Mouse (Mus musculus) thymus, postnatal 36 days (tissue): ENCODE results near the gene Klhl7.

Source experiments
- DNase-seq, 2 experiments: peaks; one replicate each; pipeline ENCODE4 v3.0.0; 2022; ENCODE audit warnings: mixed read lengths in 2 of 2

Gene Klhl7

DNA sequence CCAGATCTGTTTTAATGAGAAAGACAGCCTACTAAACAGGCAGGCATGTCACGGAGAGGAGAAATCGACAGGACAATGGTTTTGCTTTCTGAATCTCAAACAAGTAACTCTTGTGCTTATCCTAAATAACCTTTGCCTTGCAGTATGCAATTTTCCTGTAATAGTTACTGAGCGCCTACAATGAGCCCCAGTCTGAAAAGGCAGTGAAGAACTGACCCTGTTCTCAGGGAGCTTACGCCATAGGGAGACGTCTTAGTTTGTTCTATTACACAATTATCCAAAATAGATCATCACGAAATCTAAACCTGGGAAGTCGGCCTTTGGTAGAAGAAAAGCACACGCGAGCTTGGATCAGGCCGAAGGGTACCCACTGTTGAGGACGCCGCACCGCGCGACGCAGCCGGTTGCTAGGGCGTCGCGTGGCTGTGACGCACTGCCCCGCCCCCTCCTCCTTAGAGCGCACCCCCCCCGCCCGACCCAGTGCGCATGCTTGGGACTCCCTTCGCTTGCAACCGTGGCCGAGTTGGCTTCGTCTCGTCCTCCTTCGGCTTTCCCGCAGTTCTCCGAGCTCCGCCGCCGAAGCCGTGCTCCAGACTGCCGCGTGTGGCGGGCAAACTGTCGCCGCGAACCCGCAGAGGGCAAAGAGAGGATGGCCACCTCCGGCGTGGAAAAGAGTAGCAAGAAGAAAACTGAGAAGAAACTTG is at the start of gene Klhl7:
TSS of gene Klhl7 (plus strand) at position 500 of the 704 bp plus-strand sequence.
- peak; percentile 76 to 81 for DNase-seq

DNA sequence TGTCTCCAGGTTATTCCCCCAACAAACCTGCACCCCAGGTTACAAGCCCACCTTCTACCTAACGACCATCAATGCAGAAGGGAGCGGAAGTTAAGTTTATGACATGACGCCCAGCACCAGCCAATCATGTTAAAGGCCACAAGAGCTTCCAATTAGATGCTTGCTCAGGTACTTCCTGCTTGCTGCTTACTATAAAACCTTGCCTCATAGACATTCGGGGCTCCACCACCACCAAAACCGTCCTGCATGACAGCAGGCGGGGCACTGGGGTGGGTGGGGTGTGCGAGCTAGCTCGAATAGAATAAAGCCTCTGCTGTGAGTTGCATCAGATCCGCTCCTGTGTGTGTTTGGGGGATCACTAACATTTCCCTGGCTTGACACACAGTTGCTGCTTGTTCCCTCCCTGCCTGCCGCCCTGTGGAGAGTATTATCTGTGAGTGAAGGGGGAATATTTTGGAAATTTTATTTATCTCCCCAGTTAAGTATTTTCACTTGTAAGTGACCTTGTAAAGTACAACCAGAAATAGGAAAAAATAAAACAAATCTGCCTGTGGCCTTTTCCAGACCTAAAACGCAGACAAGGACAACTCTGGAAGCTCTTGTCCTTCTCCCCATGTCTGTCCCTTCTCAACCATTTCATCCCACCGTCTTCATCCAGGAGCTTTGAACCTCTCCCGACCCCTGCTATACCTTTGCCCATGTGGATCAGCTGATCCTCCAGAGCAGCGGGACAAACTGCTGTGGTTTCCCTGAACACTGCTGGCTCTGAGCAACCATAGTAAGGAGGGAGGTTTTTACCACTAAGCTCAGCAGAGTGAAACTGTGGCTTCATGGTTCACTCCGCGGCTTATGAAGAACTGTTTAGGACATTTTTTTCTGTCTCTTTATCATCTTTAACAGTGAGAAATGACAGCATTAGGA is 48.4 kb upstream of the Klhl7 start:
- no peak for DNase-seq

GRCm38 (mm10) chr5:24053245-24054190 is 46.9 kb upstream of the Klhl7 start:
- DNase-seq = no peak

DNA sequence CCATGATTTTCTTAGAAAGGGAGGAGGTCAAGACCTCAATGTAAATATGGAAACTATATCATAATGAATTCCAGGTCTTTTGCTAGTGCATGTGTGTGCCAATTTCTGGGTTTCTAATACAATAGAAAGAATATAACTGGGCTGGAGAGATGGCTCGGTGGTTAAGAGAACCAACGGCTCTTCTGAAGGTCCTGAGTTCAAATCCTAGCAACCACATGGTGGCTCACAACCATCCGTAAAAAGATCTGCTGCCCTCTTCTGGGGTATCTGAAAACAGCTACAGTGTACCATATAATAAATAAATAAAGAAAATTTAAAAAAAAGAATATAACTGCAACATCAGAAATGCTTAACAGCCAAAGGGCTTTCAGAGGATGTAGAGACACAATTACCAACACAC is 46.0 kb upstream of the Klhl7 start:
- DNase-seq = no peak

DNA sequence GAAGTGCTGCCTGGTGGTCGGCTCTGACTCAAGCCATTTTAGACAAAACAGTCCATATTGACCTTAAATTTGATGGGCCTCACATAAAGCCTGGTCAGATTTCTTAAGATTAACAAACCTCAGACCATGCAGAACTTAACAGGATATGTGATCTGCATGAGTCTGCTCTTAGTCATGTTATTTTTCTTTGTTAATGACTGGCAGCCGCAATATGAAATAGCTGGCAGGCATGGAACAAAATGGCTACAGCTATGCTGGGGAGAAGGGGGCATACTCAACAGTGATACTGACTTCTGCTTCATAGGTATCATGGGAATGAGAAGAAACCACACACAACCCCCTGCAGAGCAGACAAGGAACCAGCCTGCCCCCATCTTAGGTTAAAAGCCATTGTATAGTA is 43.5 kb upstream of the Klhl7 start:
- no peak for DNase-seq

DNA sequence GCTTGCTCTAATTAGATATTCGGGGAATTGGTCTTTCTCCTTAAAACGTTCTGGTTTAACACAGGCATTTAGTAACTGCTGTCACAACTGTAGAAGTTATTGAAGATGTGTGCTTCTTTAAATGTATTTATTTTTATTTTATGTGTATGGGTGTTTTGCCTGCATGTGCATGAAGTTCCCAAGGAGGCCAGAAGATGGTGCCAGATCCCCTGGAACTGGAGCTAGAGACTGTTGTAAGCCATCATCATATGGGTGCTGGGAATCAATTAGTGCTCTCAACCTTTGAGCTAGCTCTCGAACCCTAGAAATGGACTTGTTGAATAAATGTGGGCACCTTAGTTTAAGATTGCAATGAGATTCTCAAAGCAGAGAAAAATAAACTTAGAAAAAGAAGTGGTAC is 42.8 kb upstream of the Klhl7 start:
- DNase-seq = peak in 1 of 2 experiments; percentile 6

- no peak for DNase-seq
These were observed 39.5 kb upstream of the Klhl7 start for GRCm38 (mm10) chr5:24060949-24061348.

- DNase-seq = no peak
These were observed 37.4 kb upstream of the Klhl7 start for GRCm38 (mm10) chr5:24063034-24063433.

- DNase-seq = no peak
These were observed 36.9 kb upstream of the Klhl7 start for GRCm38 (mm10) chr5:24063545-24063944.

DNA sequence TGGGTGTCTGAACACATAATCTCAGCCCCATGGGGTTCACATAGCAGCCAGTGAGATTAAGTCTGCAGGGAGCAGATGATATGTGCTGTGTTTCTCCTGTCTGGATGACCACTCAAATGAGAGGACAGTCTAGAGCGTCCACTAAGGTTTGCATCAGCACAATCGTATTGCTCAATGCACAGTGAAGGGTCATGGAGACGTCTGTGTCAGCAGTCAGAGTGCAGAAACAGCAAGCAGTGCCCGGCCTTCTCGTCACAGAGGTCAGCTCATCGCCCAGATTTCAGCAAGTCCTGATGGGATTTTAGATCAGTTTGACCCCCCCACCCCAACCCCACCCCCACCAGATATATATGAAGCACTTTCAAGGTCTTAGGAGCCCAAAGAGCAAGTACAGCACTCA is 31.4 kb upstream of the Klhl7 start:
- no peak for DNase-seq

DNA sequence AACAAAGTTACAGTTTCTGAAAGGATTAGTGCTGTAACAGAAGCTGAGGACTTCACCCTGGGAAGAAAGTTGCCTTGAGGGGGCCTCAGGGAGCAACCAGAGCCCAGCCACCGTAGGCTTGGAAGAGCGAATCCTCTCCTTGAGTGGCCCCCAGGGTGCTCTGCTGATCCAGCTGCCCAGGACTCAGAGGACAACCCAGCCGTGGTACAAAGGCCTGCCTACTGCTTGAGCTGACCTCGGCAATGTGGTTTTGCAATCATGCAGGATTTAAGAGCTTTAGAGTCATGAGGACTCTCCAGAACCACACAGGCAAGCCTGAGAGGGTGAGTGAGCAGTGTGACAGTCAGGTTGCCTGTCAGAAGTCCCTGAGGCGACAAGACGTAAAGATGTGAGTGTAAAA is 28.4 kb upstream of the Klhl7 start:
- no peak for DNase-seq

DNA sequence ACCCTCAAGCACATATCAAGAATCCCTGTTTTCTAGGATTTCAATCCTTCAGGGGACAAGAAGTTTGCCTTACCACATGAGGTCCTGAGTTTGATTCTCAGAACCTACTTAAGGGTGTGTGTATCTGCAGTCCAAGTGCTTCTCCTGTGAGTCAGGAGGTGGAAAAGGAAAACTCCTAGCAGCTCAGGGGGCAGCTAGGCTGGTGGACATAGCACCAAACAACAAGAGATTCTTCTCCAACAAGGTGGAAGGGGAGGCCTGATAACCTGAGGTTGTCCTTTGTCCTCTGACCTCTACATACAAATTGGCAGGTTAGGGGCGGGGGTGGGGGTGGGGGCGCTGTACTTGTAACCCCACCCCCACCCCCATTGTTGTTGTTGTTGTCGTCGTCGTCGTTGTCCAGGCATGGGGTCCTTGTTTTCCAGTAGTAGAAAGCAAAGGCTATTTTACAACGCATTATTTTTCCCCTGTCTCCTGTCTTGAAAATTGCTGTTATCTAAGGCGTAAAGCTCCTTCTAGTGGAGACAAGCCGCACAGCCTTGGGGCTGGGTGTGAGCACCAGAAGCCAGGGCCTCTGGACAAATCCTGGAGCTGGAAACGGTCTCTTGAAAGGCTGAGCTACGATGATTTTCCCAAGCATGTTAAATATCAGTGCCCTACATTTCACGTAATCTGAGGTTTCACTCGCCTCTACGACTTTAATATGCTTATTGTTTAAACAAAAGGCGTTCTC is 23.3 kb upstream of the Klhl7 start:
- DNase-seq = peak; percentile 26

- DNase-seq = no peak
These were observed 22.6 kb upstream of the Klhl7 start for GRCm38 (mm10) chr5:24077739-24078306.

- DNase-seq = no peak
These were observed 21.8 kb upstream of the Klhl7 start for GRCm38 (mm10) chr5:24078420-24079179.

DNA sequence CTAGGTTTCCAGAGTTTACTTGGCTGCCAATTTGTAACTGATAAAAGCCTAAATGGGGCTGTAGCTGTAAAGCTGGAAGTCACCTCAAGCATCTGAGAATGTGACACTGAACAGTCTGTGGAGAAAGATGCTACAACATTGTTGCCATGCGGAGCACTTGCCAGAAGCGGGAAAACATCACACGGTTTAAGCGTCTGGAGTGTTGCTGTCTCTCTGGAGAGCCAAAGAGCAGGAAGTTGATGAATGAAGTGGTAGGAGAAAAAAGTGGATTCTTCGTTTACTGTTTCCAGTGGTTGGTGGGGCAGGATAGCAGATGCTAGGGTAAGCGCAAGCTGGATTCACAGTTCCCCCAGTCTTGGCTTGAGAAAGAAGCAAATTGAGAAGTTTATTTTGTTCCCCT is 19.6 kb upstream of the Klhl7 start:
- DNase-seq = no peak

DNA sequence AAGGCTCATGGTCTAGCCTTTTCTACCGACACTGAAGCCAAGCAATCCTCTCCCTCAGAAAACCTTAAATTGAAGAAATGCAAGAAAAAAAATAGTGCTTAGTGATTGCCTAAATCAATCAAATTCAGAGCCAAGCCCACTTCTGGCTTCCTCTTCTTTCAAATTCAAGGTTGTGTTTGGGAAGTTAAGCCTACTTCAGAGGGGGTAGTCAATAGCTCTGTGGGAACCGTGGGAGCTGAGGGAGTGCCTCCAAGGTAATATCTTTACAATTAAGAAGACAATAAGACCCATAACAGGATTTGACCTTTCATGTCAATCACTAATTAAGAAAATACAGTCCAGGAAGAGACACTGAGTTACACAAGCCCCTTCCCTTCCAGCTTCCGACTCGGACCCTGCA is 15.6 kb upstream of the Klhl7 start:
- no peak for DNase-seq

DNA sequence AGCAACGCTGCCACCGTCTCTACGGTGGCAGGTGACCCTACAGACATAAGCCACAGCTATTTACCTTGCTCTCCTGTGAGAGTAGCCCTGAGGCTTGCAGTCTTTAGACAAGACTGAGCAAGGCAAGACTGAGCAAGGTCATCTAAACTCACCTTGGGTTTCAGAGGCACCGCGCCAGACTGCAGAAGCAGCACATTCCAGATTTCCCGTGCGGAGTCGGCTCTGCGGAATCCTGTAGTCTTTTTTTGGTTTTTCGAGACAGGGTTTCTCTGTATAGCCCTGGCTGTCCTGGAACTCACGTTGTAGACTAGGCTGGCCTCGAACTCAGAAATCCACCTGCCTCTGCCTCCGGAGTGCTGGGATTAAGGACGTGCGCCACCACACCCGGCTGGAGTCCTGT is 14.2 kb upstream of the Klhl7 start:
- no peak for DNase-seq

DNA sequence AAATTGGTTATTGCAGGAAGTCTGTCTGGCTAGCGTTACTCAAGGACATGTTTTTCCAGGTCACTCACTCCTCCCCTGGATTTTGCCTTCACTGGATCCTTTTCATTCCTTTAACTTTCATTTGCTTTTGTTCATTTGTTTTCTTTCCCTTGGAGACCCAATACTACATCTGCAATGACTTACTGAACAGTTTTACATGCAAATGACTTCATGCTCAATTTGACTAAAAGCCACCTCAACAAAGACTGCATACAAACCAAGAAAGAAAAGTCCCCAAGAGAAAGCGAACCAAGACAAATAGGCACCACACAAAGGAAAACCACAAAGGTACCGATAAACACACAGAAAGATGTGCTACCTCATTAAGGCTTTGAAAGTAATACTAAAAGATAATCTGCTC is 13.5 kb upstream of the Klhl7 start:
- DNase-seq = no peak

DNA sequence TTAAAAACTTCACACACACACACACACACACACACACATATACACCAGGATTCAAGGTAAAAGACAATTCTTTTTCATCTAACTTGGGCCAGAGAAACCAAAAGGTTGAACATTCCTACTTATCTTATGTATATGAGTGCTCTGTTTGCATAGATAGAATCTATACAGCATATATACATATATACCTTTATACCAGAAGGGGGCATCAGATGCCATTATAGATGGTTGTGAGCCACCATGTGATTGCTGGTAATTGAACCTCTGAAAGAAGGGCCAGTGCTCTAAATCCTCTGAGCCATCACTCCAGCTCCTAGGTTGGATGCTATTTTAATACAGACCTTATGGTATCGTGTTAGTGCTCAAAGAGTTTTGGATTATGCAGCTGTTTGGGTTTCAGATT is 12.0 kb upstream of the Klhl7 start:
- DNase-seq = no peak

DNA sequence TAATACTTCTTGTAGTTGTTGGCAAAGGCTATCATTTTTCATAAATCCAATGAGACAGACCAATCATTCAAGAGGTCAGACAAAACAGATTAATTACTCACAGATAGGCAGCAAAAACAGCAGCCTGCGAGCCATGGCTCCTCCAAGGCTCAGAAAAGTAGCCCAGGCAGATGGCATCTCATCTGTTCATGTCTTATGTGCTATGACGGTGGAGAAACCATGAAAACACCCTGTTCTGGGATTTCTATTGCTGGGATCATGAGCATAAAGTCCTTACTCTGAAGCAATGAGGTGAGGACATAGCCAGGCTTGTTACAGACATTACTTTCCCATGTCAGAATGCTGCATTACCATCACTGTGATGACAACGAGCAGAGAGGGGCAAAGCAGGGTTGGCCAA is 7.9 kb upstream of the Klhl7 start:
- no peak for DNase-seq

GRCm38 (mm10) chr5:24095393-24095792 is 5.0 kb upstream of the Klhl7 start:
- DNase-seq = no peak
